Mouse (Mus musculus): Measurements from ENCODE around the gene Casp9. TPM values are rescaled to one million over a fixed set of nuclear protein-coding genes. Genes with fewer than 3 reads are reported as not detected.

Casp9 gene
- polyA plus RNA-seq (2016; fragmentation: Nextera tagmentation; extraction: Ambion mirVana), result 24.4 and 28.8 TPM in 2 replicates

- WGBS, result 1% methylated on average over 73 of the region's 80 CpGs
- peaks cover 37% of the 10 kb centered on the region for H3K4me1 ChIP-seq
- H3K36me3 ChIP-seq, result peaks cover 26% of the 10 kb centered on the region
Observed at GRCm38 (mm10) chr4:141793282-141794151, at the start of gene Casp9. TSS of gene Casp9 (plus strand) at chr4:141793612.

GRCm38 (mm10) chr4:141746578-141747346 is 46.6 kb upstream of the Casp9 start, which contains the start of gene Agmat:
TSS of gene Agmat (plus strand) at chr4:141746672.
- peaks cover 10% of the 10 kb centered on the region for H3K4me1 ChIP-seq
- H3K9me3 ChIP-seq (replicated peaks), result no peaks in the 10 kb centered on the region
- WGBS, result 23% methylated on average over 25 of the region's 25 CpGs
- DNase-seq (ENCODE audit: low spot score), result no peak
- peaks cover 8% of the 10 kb centered on the region; the same call in 1 of the 2 replicates for H3K27me3 ChIP-seq (ENCODE audit: low read depth, poor library complexity, severe bottlenecking)
- H3K27ac ChIP-seq (replicated peaks), result no peak within 1 kb of the TSS; the same call in 1 of the 2 replicates
- no peaks in the 10 kb centered on the region for H3K36me3 ChIP-seq
- no peak within 1 kb of the TSS for H3K4me3 ChIP-seq

More at GRCm38 (mm10) chr4:141793282-141794151, at the start of gene Casp9:
- DNase-seq (ENCODE audit: low spot score), result peak; percentile 99
- H3K4me3 ChIP-seq, result peak within 1 kb of the TSS; percentile 78
- H3K9me3 ChIP-seq (replicated peaks), result no peaks in the 10 kb centered on the region
- H3K27me3 ChIP-seq (ENCODE audit: low read depth, poor library complexity, severe bottlenecking), result no peaks in the 10 kb centered on the region
- H3K27ac ChIP-seq (replicated peaks), result peak within 1 kb of the TSS; percentile 91

DNA sequence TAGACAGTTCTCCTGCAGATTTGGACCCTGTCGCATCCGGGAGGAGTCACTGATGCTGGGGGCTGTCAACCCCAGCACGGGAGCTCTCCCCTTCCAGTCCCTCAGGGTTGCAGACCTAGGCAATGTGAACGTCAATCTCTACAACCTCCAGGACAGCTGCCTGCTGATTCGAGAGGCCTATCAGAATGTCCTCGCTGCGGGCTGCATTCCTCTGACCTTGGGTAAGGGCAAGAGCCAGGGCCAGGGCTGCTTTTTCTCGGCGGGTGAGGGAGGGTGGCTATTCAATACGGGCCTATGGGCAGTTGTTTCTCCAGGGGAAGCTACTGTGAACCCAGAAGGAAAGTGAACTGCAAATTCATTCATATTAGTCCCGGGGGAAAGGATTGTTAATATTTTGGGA is 43.9 kb upstream of the Casp9 start:
- Histone ChIP-seq H3K36me3 (no peaks in the 10 kb centered on the region), H3K27me3 (ENCODE audit: low read depth, poor library complexity, severe bottlenecking) (peaks cover 8% of the 10 kb centered on the region; the same call in 1 of the 2 replicates), H3K9me3 (replicated peaks) (no peaks in the 10 kb centered on the region), H3K4me3 (no peak overlapping the region), H3K27ac (replicated peaks) (no peak overlapping the region), H3K4me1 (peaks cover 16% of the 10 kb centered on the region)
- no peak for DNase-seq (ENCODE audit: low spot score)
- WGBS, result 54% methylated on average over 11 of the region's 11 CpGs

DNA sequence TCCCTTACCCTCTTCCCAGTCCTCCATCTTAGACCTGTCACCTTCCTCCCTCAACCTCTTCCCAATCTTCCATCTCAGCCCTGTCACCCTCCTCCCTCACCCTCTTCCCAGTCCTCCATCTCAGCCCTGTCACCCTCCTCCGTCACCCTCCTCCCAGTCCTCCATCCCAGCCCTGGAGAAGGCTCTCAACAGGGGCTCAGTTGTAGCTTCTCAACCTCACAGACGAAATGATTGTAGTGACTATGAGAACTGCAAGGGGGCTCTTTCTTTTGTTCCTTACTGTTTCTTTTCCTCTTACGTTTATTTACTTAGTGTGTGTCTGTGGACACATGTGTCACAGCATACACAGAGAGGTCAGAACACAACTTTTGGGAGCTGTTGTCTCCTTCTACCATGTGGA is 42.6 kb upstream of the Casp9 start:
- H3K27ac ChIP-seq (replicated peaks), result no peak overlapping the region
- H3K36me3 ChIP-seq, result no peaks in the 10 kb centered on the region
- H3K9me3 ChIP-seq (replicated peaks), result no peaks in the 10 kb centered on the region
- no peak overlapping the region for H3K4me3 ChIP-seq
- WGBS, result 66% methylated on average over 3 of the region's 3 CpGs
- peaks cover 16% of the 10 kb centered on the region for H3K4me1 ChIP-seq
- no peak for DNase-seq (ENCODE audit: low spot score)
- H3K27me3 ChIP-seq (ENCODE audit: low read depth, poor library complexity, severe bottlenecking), result peaks cover 8% of the 10 kb centered on the region; the same call in 1 of the 2 replicates

GRCm38 (mm10) chr4:141751419-141752075 is 41.9 kb upstream of the Casp9 start:
- H3K36me3 ChIP-seq, result no peaks in the 10 kb centered on the region
- H3K4me1 ChIP-seq, result peaks cover 14% of the 10 kb centered on the region
- DNase-seq (ENCODE audit: low spot score), result no peak
- H3K27ac ChIP-seq (replicated peaks), result 0 out of 2 replicates have a peak overlapping the region, but pooled peaks have one; percentile 34
- peaks cover 7% of the 10 kb centered on the region; the same call in 1 of the 2 replicates for H3K27me3 ChIP-seq (ENCODE audit: low read depth, poor library complexity, severe bottlenecking)
- H3K9me3 ChIP-seq (replicated peaks), result no peaks in the 10 kb centered on the region
- no peak overlapping the region for H3K4me3 ChIP-seq
- WGBS, result 49% methylated on average over 4 of the region's 4 CpGs

DNA sequence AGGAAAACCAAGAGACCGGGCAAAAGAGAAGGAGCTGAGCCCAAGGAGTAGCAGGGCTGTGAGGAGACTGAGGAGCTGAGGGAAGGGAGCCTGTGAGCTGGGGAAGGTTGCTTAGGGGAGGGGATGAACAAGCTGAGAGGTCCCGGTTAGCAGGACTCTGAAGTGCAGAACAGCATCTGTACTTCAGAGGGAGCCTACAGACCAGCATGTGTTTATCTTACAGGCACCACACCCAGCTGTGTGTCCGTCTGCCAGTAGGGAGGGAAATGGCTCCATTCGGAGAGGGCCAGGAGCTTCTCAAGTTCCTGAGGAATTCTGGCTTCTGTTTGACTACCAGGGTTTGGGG is 41.4 kb upstream of the Casp9 start:
- Histone ChIP-seq H3K27ac (replicated peaks) (0 out of 2 replicates have a peak overlapping the region, but pooled peaks have one; percentile 34), H3K4me3 (no peak overlapping the region), H3K4me1 (peaks cover 10% of the 10 kb centered on the region), H3K27me3 (ENCODE audit: low read depth, poor library complexity, severe bottlenecking) (peaks cover 2% of the 10 kb centered on the region; the same call in 1 of the 2 replicates), H3K36me3 (no peaks in the 10 kb centered on the region), H3K9me3 (replicated peaks) (no peaks in the 10 kb centered on the region)
- 16% methylated on average over 4 of the region's 4 CpGs for WGBS
- peak; percentile 18 for DNase-seq (ENCODE audit: low spot score)

- WGBS, result 94% methylated on average over 19 of the region's 19 CpGs
- no peak overlapping the region for H3K4me3 ChIP-seq
- no peaks in the 10 kb centered on the region for H3K9me3 ChIP-seq (replicated peaks)
- H3K36me3 ChIP-seq, result no peaks in the 10 kb centered on the region; the same call in 1 of the 2 replicates
- DNase-seq (ENCODE audit: low spot score), result no peak
- no peak overlapping the region for H3K27ac ChIP-seq (replicated peaks)
- H3K4me1 ChIP-seq, result peaks cover 10% of the 10 kb centered on the region
- H3K27me3 ChIP-seq (ENCODE audit: low read depth, poor library complexity, severe bottlenecking), result no peaks in the 10 kb centered on the region
Observed at GRCm38 (mm10) chr4:141755375-141755930, 38.0 kb upstream of the Casp9 start.

GRCm38 (mm10) chr4:141757124-141757523 is 36.3 kb upstream of the Casp9 start:
- Histone ChIP-seq H3K27ac (replicated peaks) (no peak overlapping the region), H3K36me3 (peaks cover 14% of the 10 kb centered on the region), H3K9me3 (replicated peaks) (no peaks in the 10 kb centered on the region), H3K27me3 (ENCODE audit: low read depth, poor library complexity, severe bottlenecking) (no peaks in the 10 kb centered on the region), H3K4me3 (no peak overlapping the region), H3K4me1 (peaks cover 3% of the 10 kb centered on the region; the same call in 1 of the 2 replicates)
- WGBS, result 98% methylated on average over 3 of the region's 3 CpGs
- no peak for DNase-seq (ENCODE audit: low spot score)

DNA sequence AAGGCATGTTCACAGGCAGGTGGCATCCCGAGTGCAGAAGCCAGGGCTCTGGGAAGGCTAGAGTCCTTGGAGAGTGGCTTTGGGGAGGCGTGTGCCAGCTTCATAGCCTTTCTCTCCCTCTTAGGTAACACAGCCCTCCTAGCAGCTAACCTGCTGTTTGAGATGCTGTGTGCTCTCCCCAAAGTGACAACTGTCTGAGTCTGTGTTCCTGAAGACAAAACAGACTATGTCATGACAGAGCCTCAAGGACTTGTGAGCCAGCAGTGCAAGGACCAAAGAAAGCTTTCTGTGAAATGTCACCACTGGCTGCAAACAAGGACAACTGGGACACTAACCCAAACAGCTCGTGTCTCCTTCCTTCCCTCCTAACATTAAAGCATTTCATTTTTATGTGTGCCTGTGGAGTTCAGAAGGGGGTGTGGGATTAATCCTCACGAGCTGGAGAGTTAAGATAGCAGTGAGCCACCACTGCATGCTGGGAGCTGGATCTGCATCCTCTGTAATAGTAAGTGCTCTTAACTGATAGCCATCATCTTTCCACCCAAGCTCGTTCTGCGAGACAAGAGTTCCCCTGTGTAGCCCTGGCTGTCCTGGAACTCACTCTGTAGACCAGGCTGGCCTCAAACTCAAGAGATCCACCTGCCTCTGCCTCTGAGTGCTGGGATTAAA is 34.4 kb upstream of the Casp9 start:
- Histone ChIP-seq H3K9me3 (replicated peaks) (no peaks in the 10 kb centered on the region), H3K27ac (replicated peaks) (no peak overlapping the region), H3K4me3 (no peak overlapping the region), H3K36me3 (peaks cover 33% of the 10 kb centered on the region), H3K4me1 (no peaks in the 10 kb centered on the region), H3K27me3 (ENCODE audit: low read depth, poor library complexity, severe bottlenecking) (no peaks in the 10 kb centered on the region)
- no peak for DNase-seq (ENCODE audit: low spot score)
- 82% methylated on average over 6 of the region's 6 CpGs for WGBS

- H3K27ac ChIP-seq (replicated peaks), result no peak overlapping the region
- no peak overlapping the region for H3K4me3 ChIP-seq
- no peak for DNase-seq (ENCODE audit: low spot score)
- no peaks in the 10 kb centered on the region for H3K27me3 ChIP-seq (ENCODE audit: low read depth, poor library complexity, severe bottlenecking)
- no peaks in the 10 kb centered on the region for H3K9me3 ChIP-seq (replicated peaks)
- no peaks in the 10 kb centered on the region for H3K4me1 ChIP-seq
- H3K36me3 ChIP-seq, result peaks cover 49% of the 10 kb centered on the region
- 90% methylated on average over 4 of the region's 4 CpGs for WGBS
Observed at GRCm38 (mm10) chr4:141760942-141761341, 32.5 kb upstream of the Casp9 start.

GRCm38 (mm10) chr4:141762102-141762598 is 31.3 kb upstream of the Casp9 start:
- no peaks in the 10 kb centered on the region for H3K9me3 ChIP-seq (replicated peaks)
- WGBS, result 92% methylated on average over 13 of the region's 13 CpGs

More at GRCm38 (mm10) chr4:141762102-141762598, 31.3 kb upstream of the Casp9 start:
- peaks cover 61% of the 10 kb centered on the region for H3K36me3 ChIP-seq
- H3K4me3 ChIP-seq, result no peak overlapping the region
- no peaks in the 10 kb centered on the region for H3K4me1 ChIP-seq
- DNase-seq (ENCODE audit: low spot score), result no peak
- H3K27ac ChIP-seq (replicated peaks), result no peak overlapping the region
- no peaks in the 10 kb centered on the region for H3K27me3 ChIP-seq (ENCODE audit: low read depth, poor library complexity, severe bottlenecking)

Measured in midbrain, embryonic 10.5 days (tissue).